Mouse (Mus musculus): ENCODE measurements at regions not wholly inside any gene's neighbourhood (a gene's known extent, or its start where the extent isn't known, plus 50 kb on each side); places are given as distances from the start of the nearest gene placed in this dataset.

DNA sequence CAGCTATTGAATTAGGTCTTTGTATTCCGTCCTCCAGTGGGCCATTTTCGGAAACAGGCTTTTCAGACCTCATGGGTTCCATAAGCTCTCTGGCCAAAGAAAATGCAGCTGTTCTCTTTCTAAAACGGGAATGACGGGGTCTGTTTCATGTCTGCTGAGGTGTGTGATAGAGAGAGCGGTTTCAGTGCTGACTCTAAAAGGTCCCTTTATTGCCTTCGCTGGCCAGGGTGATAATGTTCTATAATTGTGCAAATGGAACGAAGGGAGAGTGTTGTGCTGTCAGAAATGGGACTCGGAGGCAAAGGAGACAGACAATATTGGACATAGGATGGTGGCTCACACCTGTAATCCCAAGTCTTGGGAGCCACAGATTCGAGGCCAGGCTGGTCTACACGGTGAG, 53.5 kb upstream of the Osbpl8 start:
- Histone ChIP-seq H3K4me1 (replicated peaks; ENCODE audit: low read depth, low read length) (peaks cover 29% of the 10 kb centered on the region), H3K4me3 (replicated peaks; ENCODE audit: low read length) (no peak overlapping the region), H3K36me3 (ENCODE audit: insufficient read depth, low read length) (no peaks in the 10 kb centered on the region), H3K9me3 (ENCODE audit: low read length) (no peaks in the 10 kb centered on the region), H3K27me3 (ENCODE audit: insufficient read depth, low read length) (no peaks in the 10 kb centered on the region)
- TF ChIP-seq CTCF (conservative IDR thresholded peaks at IDR 0.05; ENCODE audit: low read length) (no peak), POU5F1 (IDR thresholded peaks at IDR 0.05; ENCODE audit: borderline replicate concordance, low read length) (no peak), NANOG (IDR thresholded peaks at IDR 0.05; ENCODE audit: borderline replicate concordance, low read length) (no peak)

DNA sequence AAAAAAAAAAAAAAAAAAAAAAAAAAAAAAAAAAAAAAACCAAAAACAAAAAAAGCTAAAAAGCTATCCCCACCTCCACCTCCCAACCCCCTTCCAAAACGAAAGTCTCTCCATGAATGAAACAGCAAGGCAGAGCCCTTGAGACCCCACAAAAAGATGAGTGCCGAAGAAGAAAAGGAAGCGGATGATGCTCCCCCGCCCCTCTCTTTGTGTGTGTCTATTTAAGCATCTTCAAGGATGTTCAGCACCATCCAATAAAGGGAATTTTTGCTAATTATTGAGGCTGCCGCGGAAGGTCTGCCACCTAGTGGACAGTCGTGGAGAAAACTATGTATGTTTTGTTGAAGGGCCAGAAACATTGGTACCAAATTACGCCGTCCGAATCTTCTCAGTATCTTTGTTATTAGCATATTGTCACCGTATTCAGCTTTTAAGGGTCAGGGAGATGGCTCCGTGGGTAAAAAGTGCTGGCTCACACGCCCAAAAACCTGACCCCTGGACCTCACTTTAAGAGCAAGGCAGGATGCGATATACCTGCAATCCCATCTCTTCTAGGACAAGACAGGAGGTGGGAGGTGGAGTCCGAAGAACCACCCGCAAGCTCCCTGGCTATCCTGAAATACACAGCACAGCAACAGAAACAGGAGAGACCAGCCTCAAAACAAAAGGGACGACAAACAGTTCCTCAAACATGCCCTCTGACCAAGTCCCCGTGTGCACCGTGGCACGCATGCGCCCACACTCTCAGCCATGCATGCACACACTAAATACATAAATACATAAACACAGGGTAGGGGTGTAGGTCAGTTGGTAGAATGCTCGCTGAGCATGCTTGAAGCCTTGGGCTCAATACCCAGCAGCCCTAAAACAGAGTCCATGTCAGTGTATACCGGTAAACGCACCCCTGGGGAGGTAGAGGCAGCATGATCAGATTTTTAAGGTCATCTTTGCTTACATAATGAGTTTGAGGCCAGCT, 55.6 kb upstream of the Osbpl8 start:
- no peaks in the 10 kb centered on the region; the same call in 1 of the 2 replicates for H3K27me3 ChIP-seq (ENCODE audit: insufficient read depth, low read length)
- H3K4me3 ChIP-seq (replicated peaks; ENCODE audit: low read length): peak overlapping the region; percentile 35; the same call in 1 of the 2 replicates
- peaks cover 23% of the 10 kb centered on the region for H3K4me1 ChIP-seq (replicated peaks; ENCODE audit: low read depth, low read length)
- H3K9me3 ChIP-seq (ENCODE audit: low read length): peaks cover 4% of the 10 kb centered on the region; the same call in 1 of the 2 replicates
- no peaks in the 10 kb centered on the region for H3K36me3 ChIP-seq (ENCODE audit: insufficient read depth, low read length)
- TF ChIP-seq CTCF (conservative IDR thresholded peaks at IDR 0.05; ENCODE audit: low read length) (peak; percentile 58), POU5F1 (IDR thresholded peaks at IDR 0.05; ENCODE audit: borderline replicate concordance, low read length) (no peak)

DNA sequence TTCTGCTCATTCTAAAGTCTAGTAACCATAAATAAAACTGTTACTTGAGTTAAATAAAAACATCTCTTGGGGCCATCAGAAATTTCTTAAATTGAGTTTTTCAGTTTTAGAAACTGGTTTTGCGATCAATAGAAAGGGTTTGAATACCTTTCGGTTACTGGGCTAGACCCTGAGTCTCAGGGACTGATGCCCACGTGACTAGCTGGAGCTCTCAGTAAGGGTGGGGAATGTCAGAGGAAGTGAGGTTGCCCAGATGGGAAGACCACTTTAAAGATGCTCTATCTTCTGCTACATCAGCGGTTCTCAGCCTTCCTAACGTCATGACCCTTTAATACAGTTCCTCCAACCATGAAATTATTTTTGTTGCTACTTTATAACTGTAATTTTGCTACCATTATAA, 56.7 kb upstream of the Osbpl8 start:
- Histone ChIP-seq H3K4me3 (replicated peaks; ENCODE audit: low read length) (peak overlapping the region; percentile 20), H3K27me3 (ENCODE audit: insufficient read depth, low read length) (no peaks in the 10 kb centered on the region; the same call in 1 of the 2 replicates), H3K9me3 (ENCODE audit: low read length) (peaks cover 4% of the 10 kb centered on the region; the same call in 1 of the 2 replicates), H3K36me3 (ENCODE audit: insufficient read depth, low read length) (no peaks in the 10 kb centered on the region), H3K4me1 (replicated peaks; ENCODE audit: low read depth, low read length) (peaks cover 27% of the 10 kb centered on the region)
- no peak for TF ChIP-seq POU5F1 (IDR thresholded peaks at IDR 0.05; ENCODE audit: borderline replicate concordance, low read length)
- no peak for TF ChIP-seq NANOG (IDR thresholded peaks at IDR 0.05; ENCODE audit: borderline replicate concordance, low read length)

DNA sequence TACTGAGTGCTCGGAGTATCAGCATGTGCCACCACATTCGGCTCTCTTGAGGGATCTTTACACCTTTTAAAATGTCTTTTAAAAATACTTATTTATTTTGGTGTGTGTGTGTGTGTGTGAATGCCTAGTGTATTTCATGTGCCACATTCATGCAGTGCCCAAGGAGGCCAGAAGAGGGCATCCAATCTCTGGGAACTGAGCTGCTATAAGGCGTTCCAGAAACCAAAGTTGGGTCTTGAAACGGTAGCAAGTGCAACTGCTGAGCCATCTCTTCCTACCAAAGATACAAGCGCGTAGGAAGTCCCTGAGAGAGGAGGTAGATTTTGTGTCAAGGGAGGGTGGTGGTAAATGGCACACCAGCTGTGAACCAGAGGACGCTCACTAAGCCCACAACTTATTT, 57.2 kb upstream of the Osbpl8 start:
- peaks cover 4% of the 10 kb centered on the region; the same call in 1 of the 2 replicates for H3K9me3 ChIP-seq (ENCODE audit: low read length)
- TF ChIP-seq CTCF (conservative IDR thresholded peaks at IDR 0.05; ENCODE audit: low read length) (peak; percentile 70), NANOG (IDR thresholded peaks at IDR 0.05; ENCODE audit: borderline replicate concordance, low read length) (no peak), POU5F1 (IDR thresholded peaks at IDR 0.05; ENCODE audit: borderline replicate concordance, low read length) (no peak)
- H3K36me3 ChIP-seq (ENCODE audit: insufficient read depth, low read length): no peaks in the 10 kb centered on the region
- H3K4me3 ChIP-seq (replicated peaks; ENCODE audit: low read length): peak overlapping the region; percentile 20
- H3K27me3 ChIP-seq (ENCODE audit: insufficient read depth, low read length): no peaks in the 10 kb centered on the region; the same call in 1 of the 2 replicates
- peaks cover 27% of the 10 kb centered on the region for H3K4me1 ChIP-seq (replicated peaks; ENCODE audit: low read depth, low read length)

DNA sequence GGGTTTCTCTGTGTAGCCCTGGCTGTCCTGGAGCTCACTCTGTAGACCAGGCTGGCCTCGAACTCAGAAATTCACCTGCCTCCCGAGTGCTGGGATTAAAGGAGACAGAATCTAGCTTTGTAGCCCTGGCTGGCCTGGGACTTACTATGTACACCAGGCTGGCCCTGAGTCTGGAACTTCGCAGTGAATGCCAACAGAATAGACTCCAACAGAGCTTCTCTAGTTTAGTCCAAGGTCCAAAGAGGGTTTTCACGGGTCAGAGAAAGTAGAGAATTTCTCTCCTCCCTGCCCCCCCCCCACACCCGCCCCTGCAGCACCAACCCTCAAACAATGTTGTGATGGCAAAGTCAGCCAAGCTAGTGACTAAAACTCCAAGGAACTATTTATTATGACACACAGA, 58.1 kb upstream of the Osbpl8 start:
- H3K27me3 ChIP-seq (ENCODE audit: insufficient read depth, low read length): no peaks in the 10 kb centered on the region; the same call in 1 of the 2 replicates
- no peaks in the 10 kb centered on the region for H3K36me3 ChIP-seq (ENCODE audit: insufficient read depth, low read length)
- no peak overlapping the region for H3K4me3 ChIP-seq (replicated peaks; ENCODE audit: low read length)
- TF ChIP-seq CTCF (conservative IDR thresholded peaks at IDR 0.05; ENCODE audit: low read length): no peak
- no peak for TF ChIP-seq POU5F1 (IDR thresholded peaks at IDR 0.05; ENCODE audit: borderline replicate concordance, low read length)
- no peak for TF ChIP-seq NANOG (IDR thresholded peaks at IDR 0.05; ENCODE audit: borderline replicate concordance, low read length)
- H3K9me3 ChIP-seq (ENCODE audit: low read length): peaks cover 4% of the 10 kb centered on the region; the same call in 1 of the 2 replicates
- H3K4me1 ChIP-seq (replicated peaks; ENCODE audit: low read depth, low read length): peaks cover 27% of the 10 kb centered on the region

DNA sequence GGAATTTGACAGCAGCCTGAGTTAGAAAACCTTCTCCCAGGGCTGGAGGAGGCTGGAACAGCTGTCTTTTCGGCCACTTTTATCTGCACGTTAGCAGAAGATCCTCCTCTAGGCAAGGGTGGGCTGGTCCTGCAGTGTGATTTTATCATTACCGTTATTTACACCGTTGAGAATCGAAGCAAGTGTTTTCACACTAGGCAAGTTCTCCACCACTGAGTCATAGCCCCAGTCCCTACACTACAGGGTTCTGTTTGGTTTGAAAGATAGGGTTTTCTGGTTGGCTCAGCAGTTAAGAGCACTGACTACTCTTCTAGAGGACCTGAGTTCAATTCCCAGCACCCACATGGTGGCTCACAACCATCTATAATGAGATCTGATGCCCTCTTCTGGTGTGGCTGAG, 58.9 kb upstream of the Osbpl8 start:
- Histone ChIP-seq H3K9me3 (ENCODE audit: low read length) (peaks cover 4% of the 10 kb centered on the region; the same call in 1 of the 2 replicates), H3K36me3 (ENCODE audit: insufficient read depth, low read length) (no peaks in the 10 kb centered on the region), H3K27me3 (ENCODE audit: insufficient read depth, low read length) (no peaks in the 10 kb centered on the region; the same call in 1 of the 2 replicates), H3K4me3 (replicated peaks; ENCODE audit: low read length) (no peak overlapping the region), H3K4me1 (replicated peaks; ENCODE audit: low read depth, low read length) (peaks cover 27% of the 10 kb centered on the region)
- TF ChIP-seq CTCF (conservative IDR thresholded peaks at IDR 0.05; ENCODE audit: low read length) (no peak), POU5F1 (IDR thresholded peaks at IDR 0.05; ENCODE audit: borderline replicate concordance, low read length) (no peak), NANOG (IDR thresholded peaks at IDR 0.05; ENCODE audit: borderline replicate concordance, low read length) (no peak)

DNA sequence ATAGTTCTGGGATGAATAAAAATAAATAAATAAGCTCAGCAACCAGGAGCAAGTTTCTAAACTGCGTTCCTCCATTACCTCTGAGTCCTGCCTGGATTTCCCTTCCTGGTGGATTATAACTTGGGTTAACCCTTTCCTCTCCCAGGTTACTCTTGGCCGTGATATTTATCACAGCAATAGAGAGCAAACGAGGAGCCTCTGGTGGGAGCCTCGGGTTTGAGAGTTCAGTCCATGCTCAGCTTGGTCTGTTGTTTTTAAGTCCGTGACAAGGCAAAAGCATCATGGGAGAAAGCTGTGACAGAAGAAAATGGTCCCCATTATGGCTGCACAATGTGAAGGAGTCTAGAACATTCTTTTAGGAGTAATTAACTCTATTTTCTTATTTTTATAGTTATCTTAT, 61.0 kb upstream of the Osbpl8 start:
- Histone ChIP-seq H3K4me1 (replicated peaks; ENCODE audit: low read depth, low read length) (peaks cover 16% of the 10 kb centered on the region), H3K27me3 (ENCODE audit: insufficient read depth, low read length) (no peaks in the 10 kb centered on the region; the same call in 1 of the 2 replicates), H3K36me3 (ENCODE audit: insufficient read depth, low read length) (no peaks in the 10 kb centered on the region), H3K9me3 (ENCODE audit: low read length) (peaks cover 4% of the 10 kb centered on the region; the same call in 1 of the 2 replicates), H3K4me3 (replicated peaks; ENCODE audit: low read length) (no peak overlapping the region)
- no peak for TF ChIP-seq POU5F1 (IDR thresholded peaks at IDR 0.05; ENCODE audit: borderline replicate concordance, low read length)
- no peak for TF ChIP-seq NANOG (IDR thresholded peaks at IDR 0.05; ENCODE audit: borderline replicate concordance, low read length)
- TF ChIP-seq CTCF (conservative IDR thresholded peaks at IDR 0.05; ENCODE audit: low read length): no peak

DNA sequence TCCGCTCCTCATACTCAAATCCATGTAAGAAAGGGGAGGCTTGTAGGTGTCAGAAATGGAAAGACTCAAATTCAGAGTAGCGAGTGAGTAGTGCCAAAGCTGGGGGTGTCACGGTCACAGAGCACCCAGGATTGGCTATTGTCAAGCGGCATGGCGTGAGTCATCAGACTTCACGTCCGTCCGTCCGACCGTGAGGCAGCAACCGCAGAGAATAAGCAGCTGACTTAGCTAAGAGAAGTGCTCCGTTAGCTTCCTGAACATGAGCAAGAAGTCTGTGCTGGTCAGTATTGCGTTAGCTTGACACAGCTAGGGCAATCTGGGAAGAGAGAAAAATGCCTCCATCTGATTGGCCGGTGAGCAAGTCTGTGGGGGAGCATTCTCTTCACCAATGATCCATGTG, 61.5 kb upstream of the Osbpl8 start:
- Histone ChIP-seq H3K9me3 (ENCODE audit: low read length) (peaks cover 4% of the 10 kb centered on the region; the same call in 1 of the 2 replicates), H3K36me3 (ENCODE audit: insufficient read depth, low read length) (no peaks in the 10 kb centered on the region), H3K4me1 (replicated peaks; ENCODE audit: low read depth, low read length) (peaks cover 15% of the 10 kb centered on the region), H3K27me3 (ENCODE audit: insufficient read depth, low read length) (no peaks in the 10 kb centered on the region; the same call in 1 of the 2 replicates), H3K4me3 (replicated peaks; ENCODE audit: low read length) (no peak overlapping the region)
- no peak for TF ChIP-seq CTCF (conservative IDR thresholded peaks at IDR 0.05; ENCODE audit: low read length)
- TF ChIP-seq POU5F1 (IDR thresholded peaks at IDR 0.05; ENCODE audit: borderline replicate concordance, low read length): no peak
- TF ChIP-seq NANOG (IDR thresholded peaks at IDR 0.05; ENCODE audit: borderline replicate concordance, low read length): no peak

Measured in E14TG2a.4 (cell line).